Mouse (Mus musculus) cerebellum, adult 2 months (tissue): ENCODE results near the gene Serpinh1.

ENCODE experiments used
- CTCF ChIP-seq: fragments of 200-500 bp; IDR thresholded peaks from 2 replicates; pipeline ENCODE4 v1.5.1; 2011; ENCODE audit warnings: low read depth, mild to moderate bottlenecking, control low read depth, low read length, moderate library complexity, borderline replicate concordance; ENCODE audit not compliant: insufficient read depth
- POLR2A ChIP-seq: fragments of 200-500 bp; IDR thresholded peaks from 2 replicates; pipeline ENCODE4 v1.6.1; 2011; ENCODE audit warnings: low read length, control low read depth, borderline replicate concordance; ENCODE audit not compliant: insufficient read depth

DNA sequence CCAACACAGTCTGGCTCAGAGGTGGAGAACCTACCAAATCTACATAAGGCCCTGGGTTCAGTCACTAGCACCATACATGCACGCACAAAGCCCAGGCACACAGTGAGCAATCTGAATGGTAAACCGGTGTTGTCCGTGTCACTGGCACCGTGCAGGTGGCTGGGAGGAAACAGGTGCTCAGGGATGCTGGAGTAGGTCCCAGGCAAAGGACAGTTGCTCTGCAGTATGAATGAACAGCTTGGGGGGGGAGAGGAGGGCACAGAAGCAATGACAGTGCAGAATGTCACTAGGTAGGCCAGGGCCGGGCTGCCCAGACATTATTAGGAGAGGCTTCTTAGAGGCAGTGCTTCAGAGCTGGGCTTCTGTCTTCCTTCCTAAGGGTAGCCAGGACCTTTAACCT lies 34.3 kb upstream of the Serpinh1 start:
- TF ChIP-seq POLR2A (no peak), CTCF (no peak)
